Mouse (Mus musculus) embryonic facial prominence, embryonic 14.5 days (tissue): ENCODE measurements at regions not wholly inside any gene's neighbourhood (a gene's known extent, or its start where the extent isn't known, plus 50 kb on each side); places are given as distances from the start of the nearest gene placed in this dataset.
A peak's percentile ranks its signal among the peaks of the same experiment; 100 is the strongest.
"Not testable (repeated sequence)": the region's sequence is repeated elsewhere in the genome, so short reads cannot be mapped to it uniquely, and the experiment has no call there.

Experiments used
- ATAC-seq: fragments of 200-750 bp; cut with Nextera tagmentation; 2 replicates; pipeline ENCODE4 v1.8.0; 2017; ENCODE audit warnings: low read depth, moderate number of reproducible peaks, moderate TSS enrichment
- DNase-seq: peaks from one replicate; pipeline ENCODE4 v3.0.0-alpha.2; 2015; ENCODE audit warnings: low spot score
- H3K27ac ChIP-seq: fragments of 300-500 bp; sonication (generic); replicated peaks from 2 replicates; pipeline ENCODE4 v1.5.1; 2014; ENCODE audit warnings: low read depth, mild to moderate bottlenecking, low read length, moderate library complexity
- H3K27me3 ChIP-seq: fragments of 300-500 bp; sonication (generic); replicated peaks from 2 replicates; pipeline ENCODE4 v1.6.1; 2014; ENCODE audit warnings: low read length; ENCODE audit not compliant: control insufficient read depth, insufficient read depth
- H3K36me3 ChIP-seq: fragments of 300-500 bp; sonication (generic); 2 replicates; pipeline ENCODE4 v1.6.1; 2014; ENCODE audit warnings: low read length, mixed read lengths; ENCODE audit not compliant: control insufficient read depth, insufficient read depth
- H3K4me1 ChIP-seq: fragments of 300-500 bp; sonication (generic); 2 replicates; pipeline ENCODE4 v1.6.1; 2014; ENCODE audit warnings: antibody characterized with exemption, low read length; ENCODE audit not compliant: control insufficient read depth, insufficient read depth
- H3K4me2 ChIP-seq: fragments of 300-500 bp; sonication (generic); 2 replicates; pipeline ENCODE4 v1.6.1; 2014; ENCODE audit warnings: low read depth, mild to moderate bottlenecking, low read length, moderate library complexity, mixed read lengths
- H3K4me3 ChIP-seq: fragments of 300-500 bp; sonication (generic); 2 replicates; pipeline ENCODE4 v1.5.1; 2014; ENCODE audit warnings: low read depth, mild to moderate bottlenecking, low read length
- H3K9ac ChIP-seq: fragments of 300-500 bp; sonication (generic); 2 replicates; pipeline ENCODE4 v1.6.1; 2014; ENCODE audit warnings: low read depth, mild to moderate bottlenecking, low read length, moderate library complexity, mixed read lengths
- H3K9me3 ChIP-seq: fragments of 300-500 bp; sonication (generic); 2 replicates; pipeline ENCODE4 v1.6.1; 2016; ENCODE audit warnings: low read length; ENCODE audit not compliant: control insufficient read depth
- WGBS: fragments of 180-500 bp; shearing (Covaris S2); extraction: QIAGEN DNeasy Blood & Tissue Kit; methylation state at CpG from one replicate; pipeline ENCODE4 v1.1.7; 2014; 5-methylcytosine and 5-hydroxymethylcytosine counted together

DNA sequence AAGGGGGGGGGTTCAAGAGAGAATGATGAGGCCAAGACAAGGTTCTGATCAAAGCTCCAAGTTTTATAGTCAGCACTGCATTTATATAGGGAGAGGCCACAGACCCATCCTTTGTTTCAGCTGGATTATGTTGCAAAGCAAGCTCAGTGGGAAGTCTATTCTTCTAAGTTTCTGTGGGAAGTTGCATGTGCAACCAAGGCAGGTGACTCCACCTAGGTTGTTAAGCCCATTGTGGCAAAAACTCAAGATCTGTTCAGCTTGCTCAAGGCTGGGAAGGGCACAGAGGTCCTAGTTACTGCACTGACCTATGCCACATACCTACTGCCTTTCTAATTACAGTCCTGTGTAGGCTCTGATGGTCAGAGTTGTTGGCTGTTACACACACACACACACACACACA is 477.0 kb upstream of the Ercc4 start:
- H3K27ac ChIP-seq, result no peak overlapping the region
- DNase-seq, result no peak
- no peak overlapping the region for H3K4me3 ChIP-seq
- no peak overlapping the region for H3K4me2 ChIP-seq
- H3K9me3 ChIP-seq, result no peaks in the 10 kb centered on the region
- H3K27me3 ChIP-seq, result no peaks in the 10 kb centered on the region
- ATAC-seq, result no peak
- H3K9ac ChIP-seq, result no peak overlapping the region
- no peaks in the 10 kb centered on the region for H3K4me1 ChIP-seq
- H3K36me3 ChIP-seq, result no peaks in the 10 kb centered on the region

DNA sequence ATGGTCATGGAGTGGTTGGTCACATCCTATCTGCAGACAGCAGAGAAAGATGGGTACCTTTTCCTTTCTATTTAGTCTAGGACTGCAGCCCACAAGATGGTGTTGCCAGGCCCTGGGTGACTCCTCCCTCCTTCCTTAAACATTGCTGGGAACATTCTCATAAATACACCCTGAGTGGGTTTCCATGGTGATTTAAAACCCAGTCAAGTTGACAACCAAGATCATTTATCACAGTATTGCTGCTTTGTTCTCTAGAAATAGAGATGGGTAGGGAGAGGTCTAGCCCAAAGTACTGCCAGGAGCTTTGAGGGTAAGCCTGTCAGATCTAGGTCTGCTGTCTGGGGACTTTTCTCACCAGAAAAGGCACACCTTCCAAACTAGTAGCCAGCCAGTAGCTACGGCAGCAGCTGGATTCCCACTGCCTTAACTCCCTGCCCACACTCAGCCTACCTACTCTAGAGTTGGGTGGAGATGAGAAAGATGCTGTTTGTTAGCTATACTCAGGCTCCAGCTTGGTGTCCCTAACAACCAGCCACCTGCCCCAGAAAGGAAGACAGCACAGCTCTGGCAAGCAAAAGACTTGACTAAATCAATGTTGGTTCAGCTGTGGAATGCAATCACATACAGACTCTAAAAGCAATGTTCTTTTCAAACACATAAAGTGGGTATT is 470.4 kb upstream of the Ercc4 start:
- no peak overlapping the region for H3K27ac ChIP-seq
- H3K4me1 ChIP-seq, result no peaks in the 10 kb centered on the region
- 67% methylated on average over 1 of the region's 1 CpGs for WGBS
- ATAC-seq (no peak), DNase-seq (no peak)
- H3K4me3 ChIP-seq, result no peak overlapping the region
- no peak overlapping the region for H3K4me2 ChIP-seq
- no peaks in the 10 kb centered on the region for H3K9me3 ChIP-seq
- no peaks in the 10 kb centered on the region for H3K36me3 ChIP-seq
- no peaks in the 10 kb centered on the region for H3K27me3 ChIP-seq
- H3K9ac ChIP-seq, result no peak overlapping the region

DNA sequence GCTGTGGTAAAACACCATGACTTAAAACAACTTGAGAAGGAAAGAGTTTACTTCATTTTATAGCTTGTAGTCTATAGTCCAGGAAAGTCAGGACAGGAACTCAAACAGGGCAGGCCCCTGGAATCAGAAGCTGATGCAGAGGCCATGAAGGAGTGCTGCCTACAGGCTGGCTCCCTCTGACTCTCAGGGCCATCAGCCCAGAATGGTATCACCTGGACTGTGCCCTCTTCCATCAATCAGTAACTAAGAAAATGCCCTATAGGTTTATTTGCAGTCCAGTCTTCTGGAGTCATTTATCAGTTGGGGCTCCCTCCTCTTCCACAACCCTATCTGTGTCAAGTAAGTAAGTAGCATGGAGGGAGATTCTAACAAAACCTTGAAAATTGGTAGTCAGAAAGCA is 466.4 kb upstream of the Ercc4 start:
- no peaks in the 10 kb centered on the region for H3K9me3 ChIP-seq
- ATAC-seq (no peak), DNase-seq (no peak)
- H3K36me3 ChIP-seq, result no peaks in the 10 kb centered on the region
- H3K4me3 ChIP-seq, result no peak overlapping the region
- H3K27ac ChIP-seq, result no peak overlapping the region
- no peak overlapping the region for H3K9ac ChIP-seq
- H3K27me3 ChIP-seq, result no peaks in the 10 kb centered on the region
- H3K4me2 ChIP-seq, result no peak overlapping the region
- H3K4me1 ChIP-seq, result no peaks in the 10 kb centered on the region

DNA sequence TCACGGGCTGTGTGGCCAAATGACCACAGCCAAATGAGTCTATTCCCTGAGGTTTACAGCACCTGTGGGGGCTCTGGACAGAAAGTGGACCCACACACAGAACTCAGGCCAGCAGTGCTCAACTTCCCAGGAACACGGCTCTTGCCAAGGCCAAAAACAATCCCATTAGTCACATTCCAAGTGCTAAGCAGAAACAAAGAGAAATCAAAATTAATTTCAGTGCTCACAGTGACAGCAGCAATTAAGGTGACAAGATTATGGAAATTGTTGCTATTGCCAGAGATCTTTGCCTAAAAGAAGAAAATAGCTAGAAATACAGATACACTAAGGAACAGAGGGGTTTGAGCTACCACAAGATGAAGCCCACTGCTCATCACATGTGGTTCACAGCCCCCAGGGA is 464.9 kb upstream of the Ercc4 start:
- no peaks in the 10 kb centered on the region for H3K9me3 ChIP-seq
- no peak overlapping the region for H3K4me3 ChIP-seq
- H3K27me3 ChIP-seq, result no peaks in the 10 kb centered on the region
- no peak overlapping the region for H3K4me2 ChIP-seq
- 71% methylated on average over 2 of the region's 2 CpGs for WGBS
- no peak overlapping the region for H3K27ac ChIP-seq
- H3K4me1 ChIP-seq, result no peaks in the 10 kb centered on the region
- ATAC-seq (no peak), DNase-seq (no peak)
- no peaks in the 10 kb centered on the region for H3K36me3 ChIP-seq
- no peak overlapping the region for H3K9ac ChIP-seq

DNA sequence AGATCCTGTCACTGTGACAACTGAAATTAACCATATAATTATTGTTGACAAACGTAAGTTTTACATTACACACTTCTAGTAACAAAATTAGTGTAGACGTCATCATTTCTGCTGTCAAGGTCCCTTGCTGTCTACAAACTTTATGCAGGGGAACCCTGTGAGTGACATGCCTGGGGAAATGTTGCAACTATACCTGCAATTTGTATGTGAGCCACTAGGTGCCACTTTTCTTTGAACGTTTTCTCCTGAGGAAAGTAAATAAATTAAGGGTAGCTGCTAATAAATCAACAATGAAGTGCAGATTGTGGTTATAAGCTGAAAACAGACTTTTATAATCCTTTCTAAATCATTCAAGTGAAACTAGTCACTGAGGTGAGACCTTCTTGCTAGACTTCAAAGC is 457.3 kb upstream of the Ercc4 start:
- Histone ChIP-seq H3K9me3 (no peaks in the 10 kb centered on the region), H3K27ac (no peak overlapping the region), H3K4me3 (no peak overlapping the region), H3K4me1 (no peaks in the 10 kb centered on the region), H3K36me3 (no peaks in the 10 kb centered on the region), H3K27me3 (no peaks in the 10 kb centered on the region), H3K9ac (no peak overlapping the region), H3K4me2 (no peak overlapping the region)
- ATAC-seq (no peak), DNase-seq (no peak)
- 64% methylated on average over 3 of the region's 3 CpGs for WGBS

DNA sequence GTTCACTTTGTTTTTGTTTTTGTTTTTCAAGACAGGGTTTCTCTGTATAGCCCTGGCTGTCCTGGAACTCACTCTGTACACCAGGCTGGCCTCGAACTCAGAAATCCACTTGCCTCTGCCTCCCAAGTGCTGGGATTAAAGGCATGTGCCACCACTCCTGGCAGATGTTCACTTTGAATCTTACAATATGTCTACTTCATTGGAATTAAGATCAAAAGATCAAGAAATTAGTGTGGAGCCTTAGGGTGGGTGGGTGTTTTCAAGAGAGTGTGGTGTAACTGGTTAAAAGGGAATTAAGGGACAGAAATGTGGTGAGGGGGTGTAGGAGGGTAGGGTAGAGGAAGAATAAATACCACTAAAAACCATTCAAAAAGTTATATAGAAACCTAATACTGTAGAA is 435.8 kb upstream of the Ercc4 start:
- ATAC-seq, H3K9ac ChIP-seq, H3K4me1 ChIP-seq, H3K4me2 ChIP-seq, H3K27ac ChIP-seq, DNase-seq, H3K9me3 ChIP-seq, H3K36me3 ChIP-seq, H3K27me3 ChIP-seq, H3K4me3 ChIP-seq: not testable (repeated sequence)
- WGBS, result 81% methylated on average over 1 of the region's 1 CpGs

DNA sequence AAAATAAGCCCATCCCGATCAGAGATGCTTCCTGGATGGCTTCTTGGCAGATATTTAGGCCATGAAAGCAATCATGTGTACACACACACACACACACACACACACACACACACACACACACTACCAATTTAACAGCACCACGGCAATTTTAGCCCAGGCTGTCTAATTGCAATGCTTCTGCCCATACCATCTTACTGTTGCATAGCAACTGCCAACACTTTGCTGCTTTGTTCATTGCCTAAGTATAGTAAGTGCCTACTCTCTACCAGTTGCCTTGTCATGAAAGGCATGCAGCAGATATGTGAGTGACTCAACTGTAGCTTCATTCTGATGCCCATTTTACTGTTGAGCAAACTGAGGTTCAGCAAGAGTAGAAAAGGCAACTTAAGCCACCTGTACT is 428.0 kb upstream of the Ercc4 start:
- no peaks in the 10 kb centered on the region for H3K9me3 ChIP-seq
- no peak overlapping the region for H3K4me2 ChIP-seq
- H3K36me3 ChIP-seq, result no peaks in the 10 kb centered on the region
- H3K4me1 ChIP-seq, result no peaks in the 10 kb centered on the region
- DNase-seq, result no peak
- H3K4me3 ChIP-seq, result no peak overlapping the region
- ATAC-seq, result no peak
- H3K27me3 ChIP-seq, result no peaks in the 10 kb centered on the region
- no peak overlapping the region for H3K9ac ChIP-seq
- 82% methylated on average over 2 of the region's 2 CpGs for WGBS
- no peak overlapping the region for H3K27ac ChIP-seq

DNA sequence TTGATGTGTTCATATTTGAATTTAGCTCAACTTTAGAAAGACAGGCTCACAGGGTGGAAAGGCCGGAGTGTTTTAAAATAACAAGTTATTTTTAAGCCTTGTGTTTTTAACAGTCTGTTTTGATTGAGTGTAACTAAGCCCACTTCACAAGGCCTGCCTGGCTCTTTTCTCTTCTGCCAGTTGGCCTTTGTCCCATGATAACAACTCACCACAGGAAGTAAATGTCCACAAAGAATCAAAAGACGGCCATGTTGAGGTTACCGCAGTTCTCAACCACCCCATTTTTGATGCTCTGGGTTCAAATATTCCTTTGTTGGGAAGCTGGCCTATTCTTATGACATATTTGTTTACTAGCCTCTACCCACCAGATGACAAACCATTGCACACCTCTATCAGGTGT is 423.7 kb upstream of the Ercc4 start:
- H3K4me2 ChIP-seq, result no peak overlapping the region
- H3K36me3 ChIP-seq, result no peaks in the 10 kb centered on the region
- DNase-seq, result peak; percentile 11
- no peaks in the 10 kb centered on the region for H3K27me3 ChIP-seq
- no peak overlapping the region for H3K4me3 ChIP-seq
- no peaks in the 10 kb centered on the region for H3K9me3 ChIP-seq
- 76% methylated on average over 3 of the region's 3 CpGs for WGBS
- H3K4me1 ChIP-seq, result no peaks in the 10 kb centered on the region
- no peak overlapping the region for H3K9ac ChIP-seq
- H3K27ac ChIP-seq, result no peak overlapping the region
- no peak for ATAC-seq

DNA sequence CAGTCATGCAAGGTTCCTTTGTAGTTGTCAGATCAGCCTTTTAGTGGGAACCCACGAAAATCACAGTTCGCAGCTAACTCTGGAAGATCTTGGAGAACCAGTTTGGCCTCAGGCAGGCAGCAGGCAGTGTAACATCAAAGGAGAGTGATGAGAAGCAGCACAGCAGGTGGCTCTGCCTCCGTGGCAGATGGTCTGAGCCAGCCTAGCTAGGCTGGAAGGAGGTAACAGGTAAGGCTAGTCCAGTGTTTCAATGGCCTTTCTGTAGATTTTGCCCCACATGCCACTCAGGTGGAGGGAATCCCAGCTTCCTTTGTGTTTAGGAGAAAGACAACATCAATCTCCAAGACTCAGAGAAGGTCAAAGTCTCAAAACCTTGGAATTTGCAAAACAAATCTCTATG is 417.7 kb upstream of the Ercc4 start:
- no peak for ATAC-seq
- DNase-seq, result peak; percentile 14
- H3K9me3 ChIP-seq, result no peaks in the 10 kb centered on the region
- no peaks in the 10 kb centered on the region for H3K27me3 ChIP-seq
- H3K36me3 ChIP-seq, result no peaks in the 10 kb centered on the region
- H3K27ac ChIP-seq, result no peak overlapping the region
- H3K4me3 ChIP-seq, result no peak overlapping the region
- H3K4me2 ChIP-seq, result no peak overlapping the region
- WGBS, result 19% methylated on average over 3 of the region's 3 CpGs
- H3K9ac ChIP-seq, result no peak overlapping the region
- H3K4me1 ChIP-seq, result no peaks in the 10 kb centered on the region
